Mouse (Mus musculus): ENCODE results near the gene Olfr419. TPM values are rescaled to one million over a fixed set of nuclear protein-coding genes. Genes with fewer than 3 reads are reported as not detected.

The Olfr419 gene
- polyA plus RNA-seq (2012; fragmentation: generic; extraction: Trizol): not detected

GRCm38 (mm10) chr1:174251961-174252360, at the start of gene Olfr419:
TSS of gene Olfr419 (minus strand) at chr1:174252061.

Other genes with a start within 250 kb of the Olfr419 start
- not detected for gene Ifi205, start 220.3 kb downstream of the Olfr419 start, polyA plus RNA-seq (2012; fragmentation: generic; extraction: Trizol)
- not detected for gene Olfr433, start 211.4 kb downstream of the Olfr419 start, polyA plus RNA-seq (2012; fragmentation: generic; extraction: Trizol)
- not detected for gene Olfr432, start 202.9 kb downstream of the Olfr419 start, polyA plus RNA-seq (2012; fragmentation: generic; extraction: Trizol)
- gene Olfr430, start 185.5 kb downstream of the Olfr419 start, polyA plus RNA-seq (2012; fragmentation: generic; extraction: Trizol): not detected
- gene Olfr429, start 167.7 kb downstream of the Olfr419 start, polyA plus RNA-seq (2012; fragmentation: generic; extraction: Trizol): not detected
- gene Olfr427, start 155.2 kb downstream of the Olfr419 start, polyA plus RNA-seq (2012; fragmentation: generic; extraction: Trizol): not detected
- not detected for gene Olfr231, start 130.9 kb downstream of the Olfr419 start, polyA plus RNA-seq (2012; fragmentation: generic; extraction: Trizol)
- not detected for gene Olfr424, start 120.5 kb downstream of the Olfr419 start, polyA plus RNA-seq (2012; fragmentation: generic; extraction: Trizol)
- not detected for gene Olfr420, start 96.4 kb downstream of the Olfr419 start, polyA plus RNA-seq (2012; fragmentation: generic; extraction: Trizol)
- not detected for gene Spta1, start 79.3 kb downstream of the Olfr419 start, polyA plus RNA-seq (2012; fragmentation: generic; extraction: Trizol)
- gene Mptx1, start 78.5 kb upstream of the Olfr419 start, polyA plus RNA-seq (2012; fragmentation: generic; extraction: Trizol): not detected
- not detected for gene Olfr417, start 113.1 kb upstream of the Olfr419 start, polyA plus RNA-seq (2012; fragmentation: generic; extraction: Trizol)
- not detected for gene Olfr248, start 139.0 kb upstream of the Olfr419 start, polyA plus RNA-seq (2012; fragmentation: generic; extraction: Trizol)
- gene Olfr414, start 172.0 kb upstream of the Olfr419 start, polyA plus RNA-seq (2012; fragmentation: generic; extraction: Trizol): not detected
- not detected for gene Olfr220, start 190.0 kb upstream of the Olfr419 start, polyA plus RNA-seq (2012; fragmentation: generic; extraction: Trizol)
- gene Fmn2, start 249.8 kb upstream of the Olfr419 start, polyA plus RNA-seq (2012; fragmentation: generic; extraction: Trizol): under 1 TPM in 1 of 2 experiments, not detected in 1; 0.01 TPM